Mouse (Mus musculus): ENCODE data around the gene Pcdh15. TPM values are rescaled to one million over a fixed set of nuclear protein-coding genes. Genes with fewer than 3 reads are reported as not detected.

Pcdh15 gene
- 1.3 and 2.0 TPM in 2 replicates for polyA plus RNA-seq (2014; fragmentation: Nextera tagmentation; extraction: Ambion mirVana)

GRCm38 (mm10) chr10:73098966-73099845 is at the start of gene Pcdh15:
Gene Pcdh15 (plus strand): TSS chr10:73099342.
- Histone ChIP-seq H3K27me3 (ENCODE audit: control insufficient read depth, insufficient read depth, low read length) (peaks cover 25% of the 10 kb centered on the region), H3K9me3 (ENCODE audit: control insufficient read depth, low read length) (no peaks in the 10 kb centered on the region), H3K4me2 (replicated peaks; ENCODE audit: low read depth, low read length) (peak within 1 kb of the TSS; percentile 96), H3K4me1 (replicated peaks; ENCODE audit: control insufficient read depth, insufficient read depth, low read length) (no peaks in the 10 kb centered on the region), H3K36me3 (ENCODE audit: control insufficient read depth, insufficient read depth, low read length) (no peaks in the 10 kb centered on the region), H3K9ac (ENCODE audit: low read depth, low read length) (peak within 1 kb of the TSS; percentile 56; the same call in 1 of the 2 replicates), H3K4me3 (ENCODE audit: low read depth, low read length) (peak within 1 kb of the TSS; percentile 63), H3K27ac (ENCODE audit: low read depth, low read length) (no peak within 1 kb of the TSS)
- DNase-seq (ENCODE audit: low spot score) (peak; percentile 69), ATAC-seq (ENCODE audit: low FRiP score) (peak; percentile 48)
- WGBS, result under 1% methylated on average over 78 of the region's 79 CpGs

DNA sequence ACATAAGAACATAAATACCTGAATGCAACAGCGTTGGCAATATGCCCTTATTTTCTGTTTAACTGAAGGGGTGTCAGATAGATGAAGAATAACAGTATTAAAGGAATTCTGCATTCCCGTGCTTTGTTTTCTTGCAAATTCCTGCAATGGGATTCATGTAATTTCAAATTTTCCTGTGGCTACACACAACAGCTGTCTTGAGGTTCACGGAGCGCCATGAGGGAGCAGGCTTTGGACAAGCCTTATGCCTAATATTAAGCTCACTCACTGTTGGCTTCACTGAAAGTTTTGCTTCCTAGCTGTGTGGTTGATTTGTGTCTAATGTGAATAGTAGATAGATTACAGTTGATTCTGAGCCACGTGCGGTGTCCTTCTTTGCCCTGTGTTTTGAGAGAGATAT is 47.1 kb upstream of the Pcdh15 start:
- H3K36me3 ChIP-seq (ENCODE audit: control insufficient read depth, insufficient read depth, low read length), result no peaks in the 10 kb centered on the region
- DNase-seq (ENCODE audit: low spot score) (no peak), ATAC-seq (ENCODE audit: low FRiP score) (no peak)
- WGBS, result 87% methylated on average over 6 of the region's 6 CpGs
- no peak overlapping the region for H3K9ac ChIP-seq (ENCODE audit: low read depth, low read length)
- H3K27me3 ChIP-seq (ENCODE audit: control insufficient read depth, insufficient read depth, low read length), result no peaks in the 10 kb centered on the region
- H3K4me3 ChIP-seq (ENCODE audit: low read depth, low read length), result no peak overlapping the region
- H3K27ac ChIP-seq (ENCODE audit: low read depth, low read length), result no peak overlapping the region
- H3K4me2 ChIP-seq (replicated peaks; ENCODE audit: low read depth, low read length), result no peak overlapping the region
- no peaks in the 10 kb centered on the region for H3K4me1 ChIP-seq (replicated peaks; ENCODE audit: control insufficient read depth, insufficient read depth, low read length)
- H3K9me3 ChIP-seq (ENCODE audit: control insufficient read depth, low read length), result no peaks in the 10 kb centered on the region

GRCm38 (mm10) chr10:73059726-73060230 is 39.4 kb upstream of the Pcdh15 start:
- H3K4me1 ChIP-seq (replicated peaks; ENCODE audit: control insufficient read depth, insufficient read depth, low read length), result no peaks in the 10 kb centered on the region
- H3K9ac ChIP-seq (ENCODE audit: low read depth, low read length), result no peak overlapping the region
- DNase-seq (ENCODE audit: low spot score) (no peak), ATAC-seq (ENCODE audit: low FRiP score) (no peak)
- no peak overlapping the region for H3K27ac ChIP-seq (ENCODE audit: low read depth, low read length)
- no peaks in the 10 kb centered on the region for H3K27me3 ChIP-seq (ENCODE audit: control insufficient read depth, insufficient read depth, low read length)
- 84% methylated on average over 2 of the region's 2 CpGs for WGBS
- no peak overlapping the region for H3K4me3 ChIP-seq (ENCODE audit: low read depth, low read length)
- H3K36me3 ChIP-seq (ENCODE audit: control insufficient read depth, insufficient read depth, low read length), result no peaks in the 10 kb centered on the region
- H3K4me2 ChIP-seq (replicated peaks; ENCODE audit: low read depth, low read length), result no peak overlapping the region
- H3K9me3 ChIP-seq (ENCODE audit: control insufficient read depth, low read length), result no peaks in the 10 kb centered on the region

DNA sequence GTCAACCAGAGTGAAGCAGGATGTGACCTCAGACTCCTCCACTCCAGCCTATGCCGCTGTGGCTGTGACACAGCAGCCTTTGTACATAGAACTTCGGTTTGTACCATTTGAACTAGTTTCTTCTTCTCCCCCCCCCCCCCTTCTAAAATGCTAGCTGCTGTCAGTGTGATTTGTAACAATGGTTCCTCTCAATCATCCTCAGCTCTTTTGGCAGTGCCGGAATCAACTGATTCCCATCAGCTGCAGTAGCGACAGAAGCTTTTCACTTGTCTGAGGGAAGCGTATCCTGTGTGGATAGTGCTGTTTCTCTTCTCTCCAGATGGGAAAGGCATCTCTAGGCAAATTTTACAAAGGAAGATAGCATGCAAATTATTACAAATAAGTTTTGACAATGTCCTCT is 12.4 kb upstream of the Pcdh15 start:
- no peak overlapping the region for H3K27ac ChIP-seq (ENCODE audit: low read depth, low read length)
- H3K9ac ChIP-seq (ENCODE audit: low read depth, low read length), result no peak overlapping the region
- H3K4me1 ChIP-seq (replicated peaks; ENCODE audit: control insufficient read depth, insufficient read depth, low read length), result no peaks in the 10 kb centered on the region
- no peaks in the 10 kb centered on the region for H3K9me3 ChIP-seq (ENCODE audit: control insufficient read depth, low read length)
- DNase-seq (ENCODE audit: low spot score) (no peak), ATAC-seq (ENCODE audit: low FRiP score) (no peak)
- WGBS, result 75% methylated on average over 5 of the region's 5 CpGs
- no peaks in the 10 kb centered on the region for H3K27me3 ChIP-seq (ENCODE audit: control insufficient read depth, insufficient read depth, low read length)
- no peak overlapping the region for H3K4me3 ChIP-seq (ENCODE audit: low read depth, low read length)
- H3K4me2 ChIP-seq (replicated peaks; ENCODE audit: low read depth, low read length), result no peak overlapping the region
- no peaks in the 10 kb centered on the region for H3K36me3 ChIP-seq (ENCODE audit: control insufficient read depth, insufficient read depth, low read length)

DNA sequence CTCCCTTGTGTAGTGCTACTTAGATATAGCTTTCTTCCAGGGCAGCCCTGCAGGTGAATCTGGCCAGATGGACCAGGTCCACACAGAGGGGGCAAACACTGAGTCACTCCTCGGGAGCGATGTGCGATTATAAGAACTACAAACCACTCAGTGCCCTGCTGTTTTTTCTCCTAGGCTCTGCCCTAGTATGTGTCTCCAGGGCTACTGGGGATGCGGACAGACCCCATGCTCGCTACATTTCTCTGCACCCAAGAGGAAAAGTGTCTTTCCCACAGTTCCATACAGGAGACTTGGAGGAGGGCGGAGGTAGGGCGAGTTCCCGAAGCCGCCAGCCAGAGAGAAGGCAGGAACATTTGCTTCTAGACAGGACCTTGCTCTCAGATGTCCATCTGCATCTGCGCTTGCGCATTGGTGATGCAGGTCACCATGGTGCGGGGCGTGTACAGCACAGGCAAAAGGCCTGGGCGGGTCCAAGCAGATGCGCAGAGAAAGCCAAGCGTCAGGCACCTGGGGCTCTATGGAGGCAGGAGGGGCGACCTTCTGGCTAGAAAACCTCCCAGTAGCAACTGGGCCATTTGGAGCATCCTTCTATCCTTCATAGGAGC is 2.5 kb upstream of the Pcdh15 start:
- Histone ChIP-seq H3K36me3 (ENCODE audit: control insufficient read depth, insufficient read depth, low read length) (no peaks in the 10 kb centered on the region), H3K27me3 (ENCODE audit: control insufficient read depth, insufficient read depth, low read length) (peaks cover 24% of the 10 kb centered on the region), H3K27ac (ENCODE audit: low read depth, low read length) (0 out of 2 replicates have a peak overlapping the region, but pooled peaks have one; percentile 17), H3K4me2 (replicated peaks; ENCODE audit: low read depth, low read length) (peak overlapping the region; percentile 75), H3K9ac (ENCODE audit: low read depth, low read length) (peak overlapping the region; percentile 48), H3K4me3 (ENCODE audit: low read depth, low read length) (peak overlapping the region; percentile 40), H3K4me1 (replicated peaks; ENCODE audit: control insufficient read depth, insufficient read depth, low read length) (no peaks in the 10 kb centered on the region), H3K9me3 (ENCODE audit: control insufficient read depth, low read length) (no peaks in the 10 kb centered on the region)
- under 1% methylated on average over 17 of the region's 17 CpGs for WGBS
- DNase-seq (ENCODE audit: low spot score), result peak; percentile 72
- peak; percentile 72; the same call in 1 of the 2 replicates for ATAC-seq (ENCODE audit: low FRiP score)

GRCm38 (mm10) chr10:73097176-73097575 is 2.0 kb upstream of the Pcdh15 start:
- H3K4me1 ChIP-seq (replicated peaks; ENCODE audit: control insufficient read depth, insufficient read depth, low read length), result no peaks in the 10 kb centered on the region
- ATAC-seq (ENCODE audit: low FRiP score) (peak; percentile 56), DNase-seq (ENCODE audit: low spot score) (peak; percentile 35)
- H3K27ac ChIP-seq (ENCODE audit: low read depth, low read length), result no peak overlapping the region
- 4% methylated on average over 7 of the region's 7 CpGs for WGBS
- no peak overlapping the region for H3K9ac ChIP-seq (ENCODE audit: low read depth, low read length)
- no peaks in the 10 kb centered on the region for H3K36me3 ChIP-seq (ENCODE audit: control insufficient read depth, insufficient read depth, low read length)
- H3K4me3 ChIP-seq (ENCODE audit: low read depth, low read length), result peak overlapping the region; percentile 40
- peaks cover 25% of the 10 kb centered on the region for H3K27me3 ChIP-seq (ENCODE audit: control insufficient read depth, insufficient read depth, low read length)
- peak overlapping the region; percentile 75 for H3K4me2 ChIP-seq (replicated peaks; ENCODE audit: low read depth, low read length)
- H3K9me3 ChIP-seq (ENCODE audit: control insufficient read depth, low read length), result no peaks in the 10 kb centered on the region

- Histone ChIP-seq H3K4me1 (replicated peaks; ENCODE audit: control insufficient read depth, insufficient read depth, low read length) (no peaks in the 10 kb centered on the region), H3K4me2 (replicated peaks; ENCODE audit: low read depth, low read length) (peak overlapping the region; percentile 31), H3K4me3 (ENCODE audit: low read depth, low read length) (peak overlapping the region; percentile 18; the same call in 1 of the 2 replicates), H3K27ac (ENCODE audit: low read depth, low read length) (no peak overlapping the region), H3K36me3 (ENCODE audit: control insufficient read depth, insufficient read depth, low read length) (no peaks in the 10 kb centered on the region), H3K9ac (ENCODE audit: low read depth, low read length) (no peak overlapping the region), H3K9me3 (ENCODE audit: control insufficient read depth, low read length) (no peaks in the 10 kb centered on the region), H3K27me3 (ENCODE audit: control insufficient read depth, insufficient read depth, low read length) (peaks cover 25% of the 10 kb centered on the region)
- 1% methylated on average over 17 of the region's 17 CpGs for whole genome bisulfite sequencing
- DNase-seq (ENCODE audit: low spot score) (peak; percentile 89), ATAC-seq (ENCODE audit: low FRiP score) (peak; percentile 33; the same call in 1 of the 2 replicates)
These were observed 1.2 kb upstream of the Pcdh15 start for GRCm38 (mm10) chr10:73097979-73098378.

DNA sequence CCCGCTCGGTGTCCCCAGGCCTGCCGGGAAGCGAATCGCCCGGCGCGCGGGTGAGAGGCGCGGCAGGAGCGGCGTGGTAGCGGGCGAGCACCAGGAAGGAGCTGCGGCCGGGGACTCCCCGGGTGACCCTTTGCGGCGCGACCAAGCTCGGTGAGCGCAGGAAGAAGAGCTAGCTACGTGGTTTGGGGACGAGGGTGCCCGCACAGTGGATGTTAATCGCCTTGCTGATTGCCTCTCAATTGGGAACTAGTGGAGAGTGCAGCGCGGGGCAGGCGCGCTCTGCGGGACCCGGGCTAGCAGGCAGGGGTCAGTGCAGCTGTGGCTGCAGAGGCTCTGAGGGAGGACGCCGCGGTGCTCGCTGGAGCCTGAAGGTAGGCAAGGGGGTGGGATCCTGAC is 702 bp downstream of the Pcdh15 start:
- H3K27ac ChIP-seq (ENCODE audit: low read depth, low read length), result no peak overlapping the region
- WGBS, result under 1% methylated on average over 36 of the region's 37 CpGs

More for the DNA sequence above, 702 bp downstream of the Pcdh15 start:
- Histone ChIP-seq H3K4me2 (replicated peaks; ENCODE audit: low read depth, low read length) (peak overlapping the region; percentile 96), H3K9ac (ENCODE audit: low read depth, low read length) (peak overlapping the region; percentile 56; the same call in 1 of the 2 replicates), H3K4me3 (ENCODE audit: low read depth, low read length) (peak overlapping the region; percentile 63), H3K4me1 (replicated peaks; ENCODE audit: control insufficient read depth, insufficient read depth, low read length) (no peaks in the 10 kb centered on the region), H3K27me3 (ENCODE audit: control insufficient read depth, insufficient read depth, low read length) (peaks cover 25% of the 10 kb centered on the region), H3K9me3 (ENCODE audit: control insufficient read depth, low read length) (no peaks in the 10 kb centered on the region), H3K36me3 (ENCODE audit: control insufficient read depth, insufficient read depth, low read length) (no peaks in the 10 kb centered on the region)
- ATAC-seq (ENCODE audit: low FRiP score) (peak; percentile 71), DNase-seq (ENCODE audit: low spot score) (no peak)

Data from hindbrain, embryonic 11.5 days (tissue).